Mouse (Mus musculus) cerebellum, adult 8-10 months (tissue): ENCODE data around the gene Mapre1.

Source experiments
- DNase-seq: peaks from one replicate; pipeline ENCODE4 v3.0.0; 2022

The Mapre1 gene

DNA sequence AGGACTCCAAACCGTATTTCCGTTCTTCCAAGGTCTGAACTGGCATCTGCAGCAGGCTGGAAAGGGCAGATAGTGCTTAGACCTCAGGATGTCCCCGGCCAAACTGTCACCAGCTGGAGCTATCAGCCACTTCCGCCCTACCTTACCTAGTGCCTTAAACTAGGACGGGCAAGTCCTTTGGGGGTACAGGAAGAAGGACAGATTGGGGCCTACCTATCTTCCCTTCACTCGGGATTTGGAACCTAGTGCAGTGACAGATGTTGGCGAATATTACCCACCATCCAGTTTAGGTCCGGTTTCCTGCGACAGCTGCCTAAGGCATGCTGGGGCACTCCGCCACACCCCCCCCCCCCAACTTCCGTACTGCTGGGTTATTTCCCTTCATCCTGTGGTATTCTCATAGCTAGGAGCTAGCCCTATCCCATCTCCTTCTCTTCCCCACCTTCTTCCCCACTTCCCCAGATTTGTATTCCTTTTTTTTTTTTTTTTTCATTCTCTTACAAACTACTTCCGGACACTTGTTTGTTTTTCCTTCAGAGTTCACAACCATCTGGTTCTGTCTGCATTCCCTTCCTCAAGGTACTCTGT is 38.4 kb downstream of the Mapre1 start, which contains the start of gene Efcab8:
TSS of gene Efcab8 (plus strand) at position 538 of the 588 bp plus-strand sequence.
- peak; percentile 4 for DNase-seq

DNA sequence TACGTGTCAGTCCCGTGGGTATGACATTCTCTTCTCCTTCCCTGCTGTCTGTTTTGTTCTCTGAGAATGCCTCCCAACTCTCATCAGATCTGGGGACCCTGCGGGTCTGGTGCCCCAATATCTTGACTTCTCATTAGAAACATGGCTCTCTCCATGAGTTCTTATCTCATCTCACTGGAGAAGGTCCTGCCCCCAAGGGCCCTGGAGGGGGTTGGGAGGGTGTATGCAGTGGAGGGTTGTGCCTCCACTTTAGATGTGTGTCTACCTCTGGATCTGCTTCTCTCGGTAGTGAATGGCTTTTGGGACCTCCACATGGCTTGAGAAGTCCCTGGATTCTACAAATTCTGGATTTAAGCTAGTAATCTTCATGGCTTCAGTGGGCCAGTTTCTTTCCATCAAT is 40.1 kb downstream of the Mapre1 start:
- DNase-seq = no peak

DNA sequence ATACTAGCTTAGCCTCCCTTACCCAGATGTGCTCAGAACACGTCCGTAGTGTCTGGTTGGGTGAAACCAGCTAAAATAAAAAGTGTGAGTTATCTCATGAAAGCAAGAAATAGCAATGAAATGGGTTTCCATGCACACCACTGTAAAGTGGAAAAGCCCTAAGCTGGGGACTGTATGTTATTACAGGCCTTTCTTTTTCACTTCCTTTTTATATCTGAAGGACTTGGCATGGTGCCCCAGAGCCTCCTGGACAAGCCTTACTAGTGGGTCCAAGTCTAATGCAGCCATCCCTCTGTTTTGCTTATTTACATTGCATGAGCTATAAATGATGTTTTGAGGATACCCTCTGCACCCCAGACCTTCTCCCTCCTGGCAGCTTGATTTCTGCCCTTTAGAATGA is 43.6 kb downstream of the Mapre1 start:
- no peak for DNase-seq

DNA sequence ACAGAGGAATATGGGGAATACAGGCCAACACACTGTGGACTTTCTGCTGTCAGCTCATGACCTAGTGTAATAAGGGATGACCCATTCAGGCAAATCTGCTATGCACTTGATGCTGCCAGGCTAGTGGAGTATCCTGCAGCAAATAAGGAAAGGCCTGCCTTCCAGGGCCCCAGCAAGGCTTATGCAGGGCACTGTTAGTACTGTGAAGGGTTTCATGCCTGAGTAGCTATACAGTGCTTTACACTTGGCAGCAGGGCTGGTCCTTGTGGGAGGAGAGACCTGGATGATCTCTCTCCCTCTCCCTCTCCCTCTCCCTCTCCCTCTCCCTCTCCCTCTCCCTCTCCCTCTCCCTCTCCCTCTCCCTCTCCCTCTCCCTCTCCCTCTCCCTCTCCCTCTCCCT is 52.3 kb downstream of the Mapre1 start:
- no peak for DNase-seq

- no peak for DNase-seq
Measured at GRCm38 (mm10) chr2:153795090-153795489, 54.0 kb downstream of the Mapre1 start.

- peak; percentile 79 for DNase-seq
Measured at GRCm38 (mm10) chr2:153807464-153807863, 66.4 kb downstream of the Mapre1 start.

- no peak for DNase-seq
Measured at GRCm38 (mm10) chr2:153808146-153808545, 67.1 kb downstream of the Mapre1 start.

- no peak for DNase-seq
Measured at GRCm38 (mm10) chr2:153808841-153809240, 67.8 kb downstream of the Mapre1 start.

- no peak for DNase-seq
Measured at GRCm38 (mm10) chr2:153809921-153810320, 68.8 kb downstream of the Mapre1 start.

GRCm38 (mm10) chr2:153822005-153822543 is 81.0 kb downstream of the Mapre1 start:
- no peak for DNase-seq
